Mouse (Mus musculus): Measurements from ENCODE around the gene Nmrk1. TPM values are rescaled to one million over a fixed set of nuclear protein-coding genes. Genes with fewer than 3 reads are reported as not detected.
A peak's percentile ranks its signal among the peaks of the same experiment; 100 is the strongest.

Nmrk1 gene
- polyA plus RNA-seq, 1 experiment from 2014 or later = 4.5 TPM

GRCm38 (mm10) chr19:18619060-18619459 is 12.7 kb upstream of the Nmrk1 start:
- WGBS = 84% methylated on average over 5 of the region's 5 CpGs
- Histone ChIP-seq H3K9ac (no peak overlapping the region), H3K27me3 (no peaks in the 10 kb centered on the region), H3K36me3 (ENCODE audit: poor library complexity, severe bottlenecking) (no peaks in the 10 kb centered on the region), H3K9me3 (replicated peaks) (no peaks in the 10 kb centered on the region), H3K4me3 (no peak overlapping the region), H3K27ac (no peak overlapping the region), H3K4me2 (no peak overlapping the region), H3K4me1 (no peaks in the 10 kb centered on the region)
- no peak for ATAC-seq

GRCm38 (mm10) chr19:18619691-18620090 is 12.1 kb upstream of the Nmrk1 start:
- Histone ChIP-seq H3K9me3 (replicated peaks) (no peaks in the 10 kb centered on the region), H3K36me3 (ENCODE audit: poor library complexity, severe bottlenecking) (no peaks in the 10 kb centered on the region), H3K27me3 (no peaks in the 10 kb centered on the region), H3K4me1 (no peaks in the 10 kb centered on the region), H3K4me2 (no peak overlapping the region), H3K4me3 (no peak overlapping the region), H3K27ac (no peak overlapping the region), H3K9ac (no peak overlapping the region)
- WGBS = 89% methylated on average over 1 of the region's 1 CpGs
- no peak for ATAC-seq

- WGBS = 77% methylated on average over 2 of the region's 2 CpGs
- H3K9ac ChIP-seq = no peak overlapping the region
- no peaks in the 10 kb centered on the region for H3K9me3 ChIP-seq (replicated peaks)
- no peak overlapping the region for H3K4me2 ChIP-seq
- H3K36me3 ChIP-seq (ENCODE audit: poor library complexity, severe bottlenecking) = no peaks in the 10 kb centered on the region
- H3K4me3 ChIP-seq = no peak overlapping the region
- no peaks in the 10 kb centered on the region for H3K4me1 ChIP-seq
- H3K27me3 ChIP-seq = no peaks in the 10 kb centered on the region
- ATAC-seq = no peak
- no peak overlapping the region for H3K27ac ChIP-seq
Observed at GRCm38 (mm10) chr19:18623894-18624293, 7.9 kb upstream of the Nmrk1 start.

DNA sequence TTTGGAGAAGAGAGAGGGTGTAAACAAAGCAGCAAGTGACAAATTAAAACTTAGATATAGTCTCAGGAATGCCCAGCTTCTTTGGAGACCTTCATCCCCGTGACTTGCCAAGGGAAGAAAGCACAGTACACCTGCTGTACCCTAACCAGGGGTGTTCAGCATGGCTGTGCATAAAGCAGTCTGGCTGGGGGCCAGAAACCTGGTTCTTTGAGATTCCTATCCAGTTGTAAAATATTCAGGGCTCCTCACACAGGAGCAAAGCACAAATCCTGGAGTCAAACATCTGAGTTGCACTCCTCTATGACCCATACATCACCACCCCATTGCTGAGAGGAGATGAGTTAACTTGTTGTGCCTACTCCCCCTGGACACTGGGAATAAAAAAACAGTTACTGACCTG is 2.2 kb upstream of the Nmrk1 start:
- H3K36me3 ChIP-seq (ENCODE audit: poor library complexity, severe bottlenecking) = no peaks in the 10 kb centered on the region
- H3K27ac ChIP-seq = no peak overlapping the region
- peaks cover 9% of the 10 kb centered on the region; the same call in 1 of the 2 replicates for H3K4me1 ChIP-seq
- no peaks in the 10 kb centered on the region for H3K9me3 ChIP-seq (replicated peaks)
- H3K9ac ChIP-seq = no peak overlapping the region
- ATAC-seq = no peak
- H3K27me3 ChIP-seq = 0 out of 2 replicates have a peak, but pooled peaks cover 7% of the 10 kb centered on the region
- H3K4me3 ChIP-seq = no peak overlapping the region
- 42% methylated on average over 1 of the region's 1 CpGs for WGBS
- H3K4me2 ChIP-seq = no peak overlapping the region; the same call in 1 of the 2 replicates

- H3K27ac ChIP-seq = no peak overlapping the region
- H3K4me1 ChIP-seq = peaks cover 9% of the 10 kb centered on the region; the same call in 1 of the 2 replicates
- H3K36me3 ChIP-seq (ENCODE audit: poor library complexity, severe bottlenecking) = no peaks in the 10 kb centered on the region
- H3K9ac ChIP-seq = peak overlapping the region; percentile 72
- peak overlapping the region; percentile 93 for H3K4me2 ChIP-seq
- 0 out of 2 replicates have a peak, but pooled peaks cover 7% of the 10 kb centered on the region for H3K27me3 ChIP-seq
- WGBS = 8% methylated on average over 17 of the region's 17 CpGs
- ATAC-seq = no peak
- no peaks in the 10 kb centered on the region for H3K9me3 ChIP-seq (replicated peaks)
- H3K4me3 ChIP-seq = peak overlapping the region; percentile 80
Observed at GRCm38 (mm10) chr19:18630221-18631119, 1.3 kb upstream of the Nmrk1 start.

- Histone ChIP-seq H3K4me2 (peak overlapping the region; percentile 93), H3K9me3 (replicated peaks) (no peaks in the 10 kb centered on the region), H3K4me3 (peak overlapping the region; percentile 80), H3K9ac (peak overlapping the region; percentile 72), H3K4me1 (peaks cover 9% of the 10 kb centered on the region; the same call in 1 of the 2 replicates), H3K27ac (no peak overlapping the region; the same call in 1 of the 2 replicates), H3K36me3 (ENCODE audit: poor library complexity, severe bottlenecking) (no peaks in the 10 kb centered on the region), H3K27me3 (0 out of 2 replicates have a peak, but pooled peaks cover 7% of the 10 kb centered on the region)
- WGBS = under 1% methylated on average over 40 of the region's 40 CpGs
- ATAC-seq = peak; percentile 62
Observed at GRCm38 (mm10) chr19:18631161-18631643, 548 bp upstream of the Nmrk1 start.

DNA sequence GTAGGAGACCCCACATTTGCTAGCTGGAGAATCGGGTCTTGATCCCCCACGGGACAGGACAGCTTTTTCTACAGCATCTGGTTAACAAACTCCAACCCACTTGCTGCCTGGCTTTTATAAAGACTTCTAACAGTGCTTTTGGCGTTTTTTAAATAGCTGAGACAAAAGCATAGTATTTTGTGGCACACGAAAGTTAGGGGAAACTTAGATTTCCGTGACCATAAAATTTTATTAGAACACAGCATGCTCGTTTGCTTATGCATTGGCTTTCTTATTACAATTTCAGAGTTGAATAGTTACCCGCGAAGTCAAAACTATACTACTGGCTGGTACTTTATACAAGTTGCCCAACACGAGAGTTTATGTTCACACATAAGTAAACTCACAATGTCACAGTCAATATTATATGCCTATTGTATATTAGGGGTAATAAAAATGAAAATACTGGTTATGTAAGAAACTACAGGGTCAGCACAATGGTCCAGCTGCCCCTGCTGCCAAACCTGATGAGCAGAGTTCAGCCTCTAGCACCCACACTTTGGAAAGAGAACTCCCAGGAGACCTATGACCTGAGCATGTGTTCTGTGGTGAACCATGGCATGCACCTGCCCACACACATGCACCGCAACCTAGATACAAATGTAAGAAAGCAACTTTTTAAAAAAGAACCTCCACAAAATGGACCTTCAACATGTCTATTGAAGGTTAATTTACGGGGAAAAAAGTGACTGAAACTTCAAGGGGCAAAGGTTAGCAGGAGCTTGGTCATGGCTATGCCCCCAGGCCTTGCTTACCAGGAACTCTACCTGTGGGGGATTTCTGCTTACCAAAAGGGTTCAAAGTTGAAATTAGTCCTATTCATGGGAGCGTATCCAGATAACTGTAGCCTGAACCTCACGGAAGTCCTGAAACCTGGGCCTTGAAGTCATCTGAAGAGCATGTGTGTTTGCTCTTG is 758 bp downstream of the Nmrk1 start:
- no peaks in the 10 kb centered on the region for H3K9me3 ChIP-seq (replicated peaks)
- no peak for ATAC-seq
- H3K4me1 ChIP-seq = peaks cover 9% of the 10 kb centered on the region; the same call in 1 of the 2 replicates
- no peak overlapping the region for H3K27ac ChIP-seq
- H3K27me3 ChIP-seq = 0 out of 2 replicates have a peak, but pooled peaks cover 7% of the 10 kb centered on the region
- 0 out of 2 replicates have a peak overlapping the region, but pooled peaks have one; percentile 72 for H3K9ac ChIP-seq
- H3K4me2 ChIP-seq = peak overlapping the region; percentile 93
- 67% methylated on average over 13 of the region's 13 CpGs for WGBS
- no peaks in the 10 kb centered on the region for H3K36me3 ChIP-seq (ENCODE audit: poor library complexity, severe bottlenecking)
- peak overlapping the region; percentile 80 for H3K4me3 ChIP-seq

GRCm38 (mm10) chr19:18637954-18638353 is 6.2 kb downstream of the Nmrk1 start:
- Histone ChIP-seq H3K27ac (no peak overlapping the region), H3K4me1 (no peaks in the 10 kb centered on the region), H3K9ac (no peak overlapping the region), H3K36me3 (ENCODE audit: poor library complexity, severe bottlenecking) (no peaks in the 10 kb centered on the region), H3K9me3 (replicated peaks) (no peaks in the 10 kb centered on the region), H3K4me2 (no peak overlapping the region), H3K27me3 (no peaks in the 10 kb centered on the region), H3K4me3 (no peak overlapping the region)
- ATAC-seq = no peak
- 84% methylated on average over 5 of the region's 5 CpGs for WGBS

- Histone ChIP-seq H3K36me3 (ENCODE audit: poor library complexity, severe bottlenecking) (no peaks in the 10 kb centered on the region), H3K4me1 (no peaks in the 10 kb centered on the region), H3K9me3 (replicated peaks) (no peaks in the 10 kb centered on the region), H3K27ac (no peak overlapping the region), H3K4me3 (no peak overlapping the region), H3K27me3 (no peaks in the 10 kb centered on the region), H3K9ac (no peak overlapping the region), H3K4me2 (no peak overlapping the region)
- ATAC-seq = no peak
- WGBS = 76% methylated on average over 5 of the region's 5 CpGs
Observed at GRCm38 (mm10) chr19:18638949-18639348, 7.2 kb downstream of the Nmrk1 start.

DNA sequence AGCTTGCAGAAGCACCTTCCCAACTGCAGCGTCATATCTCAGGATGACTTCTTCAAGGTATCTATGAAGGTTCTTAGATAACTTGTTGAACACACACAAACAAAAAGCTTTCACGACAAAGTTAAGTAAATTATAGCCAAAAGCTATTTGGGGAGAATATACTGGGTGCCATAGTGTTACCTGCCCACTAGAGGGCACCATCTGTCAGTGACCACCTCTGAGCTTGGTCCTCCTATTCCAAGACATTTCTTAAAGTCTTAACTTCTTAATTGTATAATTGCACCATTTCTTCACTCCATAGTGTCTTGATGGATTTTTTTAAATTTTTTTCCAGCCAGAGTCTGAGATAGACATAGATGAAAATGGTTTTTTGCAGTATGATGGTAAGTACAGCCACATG is 7.8 kb downstream of the Nmrk1 start:
- H3K27ac ChIP-seq = no peak overlapping the region
- H3K27me3 ChIP-seq = no peaks in the 10 kb centered on the region
- H3K4me1 ChIP-seq = no peaks in the 10 kb centered on the region
- H3K4me2 ChIP-seq = no peak overlapping the region
- H3K36me3 ChIP-seq (ENCODE audit: poor library complexity, severe bottlenecking) = no peaks in the 10 kb centered on the region
- H3K4me3 ChIP-seq = no peak overlapping the region
- H3K9ac ChIP-seq = no peak overlapping the region
- no peak for ATAC-seq
- 31% methylated on average over 2 of the region's 2 CpGs for WGBS
- no peaks in the 10 kb centered on the region for H3K9me3 ChIP-seq (replicated peaks)

- no peak for ATAC-seq
- H3K27ac ChIP-seq = no peak overlapping the region
- no peaks in the 10 kb centered on the region for H3K9me3 ChIP-seq (replicated peaks)
- no peaks in the 10 kb centered on the region for H3K36me3 ChIP-seq (ENCODE audit: poor library complexity, severe bottlenecking)
- H3K4me3 ChIP-seq = no peak overlapping the region
- H3K4me2 ChIP-seq = no peak overlapping the region
- no peaks in the 10 kb centered on the region for H3K27me3 ChIP-seq
- WGBS = 82% methylated on average over 4 of the region's 4 CpGs
- H3K9ac ChIP-seq = no peak overlapping the region
- no peaks in the 10 kb centered on the region for H3K4me1 ChIP-seq
Observed at GRCm38 (mm10) chr19:18641001-18641400, 9.3 kb downstream of the Nmrk1 start.

Measured in forebrain, embryonic 13.5 days (tissue).